Mouse (Mus musculus): Measurements from ENCODE around the gene Ggct. TPM values are rescaled to one million over a fixed set of nuclear protein-coding genes. Genes with fewer than 3 reads are reported as not detected.

Gene Ggct
- polyA plus RNA-seq, 1 experiment from 2014 or later, result 15.4 TPM

- Histone ChIP-seq H3K4me3 (no peak overlapping the region), H3K9me3 (no peaks in the 10 kb centered on the region), H3K4me1 (0 out of 2 replicates have a peak, but pooled peaks cover 5% of the 10 kb centered on the region), H3K4me2 (replicated peaks) (0 out of 2 replicates have a peak overlapping the region, but pooled peaks have one; percentile 17), H3K27ac (no peak overlapping the region), H3K36me3 (no peaks in the 10 kb centered on the region), H3K9ac (no peak overlapping the region), H3K27me3 (replicated peaks) (peaks cover 24% of the 10 kb centered on the region)
- no peak for ATAC-seq (ENCODE audit: low FRiP score, low read depth)
- 54% methylated on average over 24 of the region's 24 CpGs for WGBS
Observed at GRCm38 (mm10) chr6:54943753-54944152, 49.0 kb downstream of the Ggct start.

- H3K36me3 ChIP-seq, result no peaks in the 10 kb centered on the region
- ATAC-seq (ENCODE audit: low FRiP score, low read depth), result no peak
- no peaks in the 10 kb centered on the region for H3K9me3 ChIP-seq
- H3K27me3 ChIP-seq (replicated peaks), result peaks cover 24% of the 10 kb centered on the region
- H3K4me2 ChIP-seq (replicated peaks), result no peak overlapping the region
- 0 out of 2 replicates have a peak, but pooled peaks cover 5% of the 10 kb centered on the region for H3K4me1 ChIP-seq
- no peak overlapping the region for H3K9ac ChIP-seq
- no peak overlapping the region for H3K4me3 ChIP-seq
- H3K27ac ChIP-seq, result no peak overlapping the region
- 78% methylated on average over 16 of the region's 16 CpGs for WGBS
Observed at GRCm38 (mm10) chr6:54943292-54943691, 49.5 kb downstream of the Ggct start.

GRCm38 (mm10) chr6:54941149-54941548 lies 51.6 kb downstream of the Ggct start:
- no peak overlapping the region for H3K4me3 ChIP-seq
- WGBS, result 91% methylated on average over 6 of the region's 6 CpGs
- H3K36me3 ChIP-seq, result no peaks in the 10 kb centered on the region
- H3K9ac ChIP-seq, result no peak overlapping the region
- H3K4me2 ChIP-seq (replicated peaks), result no peak overlapping the region
- H3K27ac ChIP-seq, result no peak overlapping the region
- H3K9me3 ChIP-seq, result no peaks in the 10 kb centered on the region
- H3K4me1 ChIP-seq, result 0 out of 2 replicates have a peak, but pooled peaks cover 5% of the 10 kb centered on the region
- H3K27me3 ChIP-seq (replicated peaks), result peaks cover 24% of the 10 kb centered on the region
- no peak for ATAC-seq (ENCODE audit: low FRiP score, low read depth)

- Histone ChIP-seq H3K4me2 (replicated peaks) (no peak overlapping the region), H3K4me1 (0 out of 2 replicates have a peak, but pooled peaks cover 5% of the 10 kb centered on the region), H3K9ac (no peak overlapping the region), H3K4me3 (no peak overlapping the region), H3K9me3 (no peaks in the 10 kb centered on the region), H3K27me3 (replicated peaks) (peaks cover 23% of the 10 kb centered on the region), H3K36me3 (no peaks in the 10 kb centered on the region), H3K27ac (no peak overlapping the region)
- ATAC-seq (ENCODE audit: low FRiP score, low read depth), result no peak
- 65% methylated on average over 7 of the region's 7 CpGs for WGBS
Observed at GRCm38 (mm10) chr6:54940126-54940525, 52.6 kb downstream of the Ggct start.

GRCm38 (mm10) chr6:54939631-54940030 lies 53.1 kb downstream of the Ggct start:
- H3K27me3 ChIP-seq (replicated peaks), result peaks cover 18% of the 10 kb centered on the region
- WGBS, result 81% methylated on average over 4 of the region's 4 CpGs
- no peak overlapping the region for H3K9ac ChIP-seq
- no peaks in the 10 kb centered on the region for H3K9me3 ChIP-seq
- H3K4me1 ChIP-seq, result 0 out of 2 replicates have a peak, but pooled peaks cover 5% of the 10 kb centered on the region
- H3K4me3 ChIP-seq, result no peak overlapping the region
- no peak overlapping the region for H3K27ac ChIP-seq
- ATAC-seq (ENCODE audit: low FRiP score, low read depth), result no peak
- H3K36me3 ChIP-seq, result no peaks in the 10 kb centered on the region
- H3K4me2 ChIP-seq (replicated peaks), result no peak overlapping the region

GRCm38 (mm10) chr6:54936496-54936895 lies 56.3 kb downstream of the Ggct start:
- ATAC-seq (ENCODE audit: low FRiP score, low read depth), result no peak
- H3K36me3 ChIP-seq, result no peaks in the 10 kb centered on the region
- H3K27me3 ChIP-seq (replicated peaks), result no peaks in the 10 kb centered on the region
- H3K4me1 ChIP-seq, result no peaks in the 10 kb centered on the region
- 82% methylated on average over 2 of the region's 2 CpGs for WGBS
- H3K4me3 ChIP-seq, result no peak overlapping the region
- H3K4me2 ChIP-seq (replicated peaks), result no peak overlapping the region
- H3K9ac ChIP-seq, result no peak overlapping the region
- no peak overlapping the region for H3K27ac ChIP-seq
- H3K9me3 ChIP-seq, result no peaks in the 10 kb centered on the region

GRCm38 (mm10) chr6:54934930-54935329 lies 57.8 kb downstream of the Ggct start:
- no peaks in the 10 kb centered on the region for H3K27me3 ChIP-seq (replicated peaks)
- H3K36me3 ChIP-seq, result no peaks in the 10 kb centered on the region
- WGBS, result 79% methylated on average over 5 of the region's 5 CpGs
- H3K9me3 ChIP-seq, result no peaks in the 10 kb centered on the region
- H3K4me2 ChIP-seq (replicated peaks), result no peak overlapping the region
- no peak overlapping the region for H3K4me3 ChIP-seq
- no peaks in the 10 kb centered on the region for H3K4me1 ChIP-seq
- no peak overlapping the region for H3K27ac ChIP-seq
- no peak overlapping the region for H3K9ac ChIP-seq
- ATAC-seq (ENCODE audit: low FRiP score, low read depth), result no peak

- no peaks in the 10 kb centered on the region for H3K4me1 ChIP-seq
- H3K9me3 ChIP-seq, result no peaks in the 10 kb centered on the region
- H3K4me3 ChIP-seq, result no peak overlapping the region
- 91% methylated on average over 8 of the region's 8 CpGs for WGBS
- no peak overlapping the region for H3K9ac ChIP-seq
- no peaks in the 10 kb centered on the region for H3K36me3 ChIP-seq
- H3K27me3 ChIP-seq (replicated peaks), result no peaks in the 10 kb centered on the region
- H3K4me2 ChIP-seq (replicated peaks), result no peak overlapping the region
- no peak overlapping the region for H3K27ac ChIP-seq
- ATAC-seq (ENCODE audit: low FRiP score, low read depth), result no peak
Observed at GRCm38 (mm10) chr6:54934313-54934712, 58.4 kb downstream of the Ggct start.

- no peak overlapping the region for H3K4me2 ChIP-seq (replicated peaks)
- H3K9me3 ChIP-seq, result no peaks in the 10 kb centered on the region
- H3K4me1 ChIP-seq, result no peaks in the 10 kb centered on the region
- no peak overlapping the region for H3K27ac ChIP-seq
- no peaks in the 10 kb centered on the region for H3K36me3 ChIP-seq
- 70% methylated on average over 3 of the region's 3 CpGs for WGBS
- no peak overlapping the region for H3K4me3 ChIP-seq
- ATAC-seq (ENCODE audit: low FRiP score, low read depth), result no peak
- H3K27me3 ChIP-seq (replicated peaks), result no peaks in the 10 kb centered on the region
- no peak overlapping the region for H3K9ac ChIP-seq
Observed at GRCm38 (mm10) chr6:54933866-54934265, 58.9 kb downstream of the Ggct start.

GRCm38 (mm10) chr6:54933216-54933615 lies 59.5 kb downstream of the Ggct start:
- Histone ChIP-seq H3K4me1 (no peaks in the 10 kb centered on the region), H3K4me2 (replicated peaks) (no peak overlapping the region), H3K9me3 (no peaks in the 10 kb centered on the region), H3K9ac (no peak overlapping the region), H3K36me3 (no peaks in the 10 kb centered on the region), H3K27me3 (replicated peaks) (no peaks in the 10 kb centered on the region), H3K27ac (no peak overlapping the region), H3K4me3 (no peak overlapping the region)
- ATAC-seq (ENCODE audit: low FRiP score, low read depth), result no peak
- WGBS, result 85% methylated on average over 5 of the region's 5 CpGs

Other genes starting within 250 kb of the Ggct start
- gene Znrf2, start 176.0 kb downstream of the Ggct start, polyA plus RNA-seq (2016; fragmentation: Nextera tagmentation; extraction: Ambion mirVana), result 4.4 and 4.7 TPM in 2 replicates
- gene Nod1, start 20.3 kb downstream of the Ggct start, polyA plus RNA-seq (2016; fragmentation: Nextera tagmentation; extraction: Ambion mirVana), result 3.3 and 3.5 TPM in 2 replicates
- gene Gars, start 45.1 kb upstream of the Ggct start, polyA plus RNA-seq (2016; fragmentation: Nextera tagmentation; extraction: Ambion mirVana), result 202 and 206 TPM in 2 replicates
- gene Crhr2, start 140.1 kb upstream of the Ggct start, polyA plus RNA-seq (2016; fragmentation: Nextera tagmentation; extraction: Ambion mirVana), result 0.47 and 0.66 TPM in 2 replicates
- gene Inmt, start 182.1 kb upstream of the Ggct start, polyA plus RNA-seq (2016; fragmentation: Nextera tagmentation; extraction: Ambion mirVana), result not detected in 2 replicates
- 8.8 and 11.7 TPM in 2 replicates for gene Mindy4, start 210.4 kb upstream of the Ggct start, polyA plus RNA-seq (2016; fragmentation: Nextera tagmentation; extraction: Ambion mirVana)